ENCODE assay signal across 18 mouse cellular contexts in the genomic region with DNA sequence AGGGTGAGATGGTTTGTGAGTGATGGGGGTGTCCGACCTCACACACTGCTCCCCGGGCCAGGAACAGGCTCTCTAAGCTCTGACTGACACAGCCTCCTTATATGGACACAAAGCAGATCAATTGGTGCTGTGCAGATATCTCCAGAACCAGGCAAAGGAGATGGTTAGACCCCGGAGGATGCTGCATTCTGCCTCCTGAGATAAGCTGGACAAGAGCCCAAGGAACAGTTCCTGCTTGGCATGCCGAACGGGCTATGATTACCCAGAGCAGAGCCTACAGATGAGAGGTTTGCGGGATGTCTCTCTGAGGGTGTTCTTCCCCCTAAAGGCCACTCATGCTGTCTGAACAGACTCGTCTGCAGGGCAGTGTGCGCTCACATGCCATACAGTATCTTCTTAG. TPM values are rescaled to one million over a fixed set of nuclear protein-coding genes. Genes with fewer than 3 reads are reported as not detected.
DNase-seq lines count a peak whose midpoint lies in the region; ATAC-seq lines count a peak whose summit lies in the region.
"Had no signal": no experiment of that assay in that cellular context is flagged by ENCODE, and none has a peak within 500 bp of the region (broad histone marks: within the 10 kb centered on the region; RNA-seq: fewer than 3 reads in every experiment).

No protein-coding gene starts in this region.

- H3K9me3 ChIP-seq in heart, embryonic 10.5 days, result peaks cover 2% of the 10 kb centered on the region; the same call in 1 of the 2 replicates
- no peaks in the 10 kb centered on the region for H3K9me3 ChIP-seq in limb, embryonic 13.5 days
- no peaks in the 10 kb centered on the region for H3K9me3 ChIP-seq in limb, embryonic 10.5 days (replicated peaks)
- no peaks in the 10 kb centered on the region for H3K9me3 ChIP-seq in heart, embryonic 16.5 days (replicated peaks; ENCODE audit: control insufficient read depth, low read length)
- H3K9me3 ChIP-seq in stomach, embryonic 14.5 days (ENCODE audit: control insufficient read depth, low read depth, low read length), result no peaks in the 10 kb centered on the region
- H3K9me3 ChIP-seq: embryonic facial prominence, embryonic 13.5 days; midbrain, embryonic 10.5 days; neural tube, embryonic 15.5 days had no signal

- no peak overlapping the region for H3K9ac ChIP-seq in limb, embryonic 13.5 days
- H3K9ac ChIP-seq in heart, embryonic 16.5 days (ENCODE audit: low read length), result peak overlapping the region; percentile 25; the same call in 1 of the 2 replicates
- no peak overlapping the region for H3K9ac ChIP-seq in stomach, embryonic 14.5 days (replicated peaks; ENCODE audit: low read depth, low read length)
- H3K9ac ChIP-seq: embryonic facial prominence, embryonic 13.5 days; neural tube, embryonic 15.5 days had no signal

- ATAC-seq in limb, embryonic 13.5 days (ENCODE audit: low FRiP score, low read depth), result no peak
- no peak for ATAC-seq in heart, embryonic 16.5 days (replicated peaks; ENCODE audit: extremely low read depth, insufficient read depth, low FRiP score)
- no peak for ATAC-seq in stomach, embryonic 14.5 days (ENCODE audit: insufficient number of reproducible peaks, insufficient read depth, low FRiP score, low read depth)
- ATAC-seq: hindbrain, postnatal 0 days; lung, postnatal 0 days had no signal

- peaks cover 14% of the 10 kb centered on the region for H3K36me3 ChIP-seq in heart, embryonic 10.5 days
- no peaks in the 10 kb centered on the region for H3K36me3 ChIP-seq in limb, embryonic 13.5 days
- H3K36me3 ChIP-seq in limb, embryonic 10.5 days, result peaks cover 19% of the 10 kb centered on the region
- H3K36me3 ChIP-seq in heart, embryonic 16.5 days (ENCODE audit: control insufficient read depth, insufficient read depth), result peaks cover 8% of the 10 kb centered on the region; the same call in 1 of the 2 replicates
- H3K36me3 ChIP-seq in stomach, embryonic 14.5 days (ENCODE audit: control insufficient read depth, insufficient read depth, low read length), result no peaks in the 10 kb centered on the region
- H3K36me3 ChIP-seq: midbrain, embryonic 10.5 days; neural tube, embryonic 15.5 days had no signal

- H3K4me2 ChIP-seq in limb, embryonic 13.5 days (replicated peaks), result no peak overlapping the region
- H3K4me2 ChIP-seq in heart, embryonic 16.5 days (ENCODE audit: low read depth, low read length), result no peak overlapping the region
- no peak overlapping the region for H3K4me2 ChIP-seq in stomach, embryonic 14.5 days (replicated peaks; ENCODE audit: low read depth, low read length)
- H3K4me2 ChIP-seq: embryonic facial prominence, embryonic 13.5 days; neural tube, embryonic 15.5 days had no signal

- H3K4me1 ChIP-seq in heart, embryonic 10.5 days, result peaks cover 53% of the 10 kb centered on the region
- H3K4me1 ChIP-seq in limb, embryonic 13.5 days, result peaks cover 43% of the 10 kb centered on the region
- peaks cover 44% of the 10 kb centered on the region for H3K4me1 ChIP-seq in limb, embryonic 10.5 days
- H3K4me1 ChIP-seq in heart, embryonic 16.5 days (ENCODE audit: control insufficient read depth, insufficient read depth, low read length), result peaks cover 30% of the 10 kb centered on the region
- peaks cover 23% of the 10 kb centered on the region; the same call in 1 of the 2 replicates for H3K4me1 ChIP-seq in stomach, embryonic 14.5 days (ENCODE audit: control insufficient read depth, insufficient read depth, low read length)

- H3K4me3 ChIP-seq in heart, embryonic 10.5 days, result no peak overlapping the region
- no peak overlapping the region for H3K4me3 ChIP-seq in limb, embryonic 13.5 days
- no peak overlapping the region for H3K4me3 ChIP-seq in limb, embryonic 10.5 days
- H3K4me3 ChIP-seq in heart, embryonic 16.5 days (ENCODE audit: low read length), result no peak overlapping the region
- no peak overlapping the region for H3K4me3 ChIP-seq in stomach, embryonic 14.5 days (ENCODE audit: low read depth, low read length)
- H3K4me3 ChIP-seq: embryonic facial prominence, embryonic 13.5 days; midbrain, embryonic 10.5 days; neural tube, embryonic 15.5 days had no signal

- no peaks in the 10 kb centered on the region for H3K27me3 ChIP-seq in heart, embryonic 10.5 days (ENCODE audit: insufficient read depth, poor library complexity, severe bottlenecking)
- no peaks in the 10 kb centered on the region for H3K27me3 ChIP-seq in limb, embryonic 13.5 days
- no peaks in the 10 kb centered on the region for H3K27me3 ChIP-seq in limb, embryonic 10.5 days (ENCODE audit: low read depth, poor library complexity, severe bottlenecking)
- no peaks in the 10 kb centered on the region for H3K27me3 ChIP-seq in heart, embryonic 16.5 days (ENCODE audit: control insufficient read depth, insufficient read depth, low read length)
- H3K27me3 ChIP-seq in stomach, embryonic 14.5 days (ENCODE audit: control insufficient read depth, insufficient read depth, low read length), result no peaks in the 10 kb centered on the region
- H3K27me3 ChIP-seq: embryonic facial prominence, embryonic 13.5 days; neural tube, embryonic 15.5 days had no signal

- H3K27ac ChIP-seq in heart, embryonic 10.5 days, result peak overlapping the region; percentile 84
- 0 out of 2 replicates have a peak overlapping the region, but pooled peaks have one; percentile 39 for H3K27ac ChIP-seq in limb, embryonic 13.5 days
- no peak overlapping the region for H3K27ac ChIP-seq in limb, embryonic 10.5 days
- peak overlapping the region; percentile 79 for H3K27ac ChIP-seq in heart, embryonic 16.5 days (ENCODE audit: low read length)
- peak overlapping the region; percentile 87; the same call in 1 of the 2 replicates for H3K27ac ChIP-seq in stomach, embryonic 14.5 days (ENCODE audit: low read length)
- H3K27ac ChIP-seq: embryonic facial prominence, embryonic 13.5 days; hindbrain, postnatal 0 days; midbrain, embryonic 10.5 days; neural tube, embryonic 15.5 days had no signal

- 30% methylated on average over 8 of the region's 8 CpGs for WGBS in heart, embryonic 10.5 days
- WGBS in limb, embryonic 13.5 days, result 86% methylated on average over 8 of the region's 8 CpGs
- WGBS in limb, embryonic 10.5 days, result 92% methylated on average over 8 of the region's 8 CpGs
- WGBS in heart, embryonic 16.5 days, result 43% methylated on average over 8 of the region's 8 CpGs
- 72% methylated on average over 8 of the region's 8 CpGs for WGBS in stomach, embryonic 14.5 days

- DNase-seq in heart, embryonic 10.5 days (ENCODE audit: low spot score), result no peak
- no peak for DNase-seq in heart, postnatal 4 days
- DNase-seq in limb, embryonic 10.5 days (ENCODE audit: low spot score), result no peak
- no peak for DNase-seq in cerebellum, postnatal 36 days
- no peak for DNase-seq in left cerebral cortex, adult 11 months (ENCODE audit: low spot score)
- DNase-seq: adrenal gland, adult 2 months; B cell, adult 2 months; cerebellum, adult 11-12 months; gastrocnemius, postnatal 25 days; liver had no signal

RNA-seq across cellular contexts. Expression of a gene that starts 44.1 kb away (rescaled TPM):
- 143 and 257 TPM in 2 replicates for polyA plus RNA-seq in heart, embryonic 10.5 days (2016; fragmentation: Nextera tagmentation; extraction: Ambion mirVana)
- total RNA-seq in heart, postnatal 4 days (2021), result 1,000 to 10,000 TPM; 1,026 to 1,084 TPM
- 113 and 115 TPM in 2 replicates for polyA plus RNA-seq in limb, embryonic 13.5 days (2015; fragmentation: Nextera tagmentation; extraction: Ambion mirVana)
- polyA plus RNA-seq in limb, embryonic 10.5 days (2016; fragmentation: Nextera tagmentation; extraction: Ambion mirVana), result 141 and 145 TPM in 2 replicates
- polyA plus RNA-seq in heart, embryonic 16.5 days (2015; fragmentation: Nextera tagmentation; extraction: Ambion mirVana), result 213 and 274 TPM in 2 replicates
- 216 and 233 TPM in 2 replicates for polyA plus RNA-seq in stomach, embryonic 14.5 days (2014; fragmentation: Nextera tagmentation; extraction: Ambion mirVana)

RNA-seq across cellular contexts. Expression of a gene that starts 44.2 kb away (rescaled TPM):
- 54.9 and 97.0 TPM in 2 replicates for polyA plus RNA-seq in heart, embryonic 10.5 days (2016; fragmentation: Nextera tagmentation; extraction: Ambion mirVana)
- 100 to 1,000 TPM; 558 to 588 TPM for total RNA-seq in heart, postnatal 4 days (2021)
- 52.1 and 56.3 TPM in 2 replicates for polyA plus RNA-seq in limb, embryonic 13.5 days (2015; fragmentation: Nextera tagmentation; extraction: Ambion mirVana)
- 53.0 and 53.6 TPM in 2 replicates for polyA plus RNA-seq in limb, embryonic 10.5 days (2016; fragmentation: Nextera tagmentation; extraction: Ambion mirVana)
- 80.1 and 105 TPM in 2 replicates for polyA plus RNA-seq in heart, embryonic 16.5 days (2015; fragmentation: Nextera tagmentation; extraction: Ambion mirVana)
- 57.1 and 63.8 TPM in 2 replicates for polyA plus RNA-seq in stomach, embryonic 14.5 days (2014; fragmentation: Nextera tagmentation; extraction: Ambion mirVana)
